Comparison of ENCODE assay signal across 8 mouse cellular contexts in the genomic region with DNA sequence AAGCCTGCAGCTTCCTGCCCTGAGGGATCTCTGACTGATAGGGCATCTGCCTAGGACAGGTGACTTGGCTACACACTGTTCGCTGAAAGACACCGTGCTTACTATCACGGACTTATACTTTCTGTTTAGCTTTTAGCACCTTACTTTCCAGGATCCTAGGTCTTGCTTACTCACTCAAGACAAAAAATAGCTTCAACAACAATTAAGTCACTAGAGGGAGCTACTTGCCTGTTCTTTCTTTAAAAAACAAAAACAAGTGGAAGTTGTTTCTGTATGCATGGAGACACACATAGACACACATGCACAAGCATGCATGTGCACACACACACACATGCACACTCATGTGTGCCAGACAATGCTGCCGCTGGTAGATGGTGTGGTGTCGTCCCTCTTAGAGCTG. TPM values are rescaled to one million over a fixed set of nuclear protein-coding genes. Genes with fewer than 3 reads are reported as not detected.
DNase-seq lines count a peak whose midpoint lies in the region; ATAC-seq and TF ChIP-seq lines count a peak whose summit lies in the region.

No protein-coding gene starts in this region.

- H3K9ac ChIP-seq in embryonic facial prominence, embryonic 15.5 days = no peak overlapping the region

- whole genome bisulfite sequencing in embryonic facial prominence, embryonic 15.5 days = 35% methylated on average over 5 of the region's 5 CpGs

- H3K27ac ChIP-seq in layer of hippocampus, adult 2 months = no peak overlapping the region
- H3K27ac ChIP-seq in embryonic facial prominence, embryonic 15.5 days (replicated peaks) = no peak overlapping the region

- H3K4me3 ChIP-seq in layer of hippocampus, adult 2 months = no peak overlapping the region
- peak overlapping the region; percentile 22; the same call in 1 of the 2 replicates for H3K4me3 ChIP-seq in embryonic facial prominence, embryonic 15.5 days (replicated peaks)

- no peak for DNase-seq in layer of hippocampus, adult 2 months (ENCODE audit: low spot score in 2 of 2)
- DNase-seq in layer of hippocampus, postnatal 10 days (ENCODE audit: low spot score in 2 of 2) = no peak
- peak; percentile 33 for DNase-seq in Muller cell, postnatal 12 days (ENCODE audit: inconsistent ontology term)
- DNase-seq in lung, postnatal 10 days = peak; percentile 25
- no peak for DNase-seq in ovary, postnatal 36 days (ENCODE audit: low spot score)
- DNase-seq in right cerebral cortex, postnatal 10 days (ENCODE audit: low spot score in 2 of 2) = no peak

- peaks cover 15% of the 10 kb centered on the region for H3K27me3 ChIP-seq in embryonic facial prominence, embryonic 15.5 days

- peak; percentile 77 for TF ChIP-seq CTCF in layer of hippocampus, adult 2 months (conservative IDR thresholded peaks at IDR 0.05)

- peaks cover 21% of the 10 kb centered on the region for H3K4me1 ChIP-seq in embryonic facial prominence, embryonic 15.5 days

- H3K9me3 ChIP-seq in embryonic facial prominence, embryonic 15.5 days (replicated peaks) = no peaks in the 10 kb centered on the region

- ATAC-seq in embryonic facial prominence, embryonic 15.5 days (ENCODE audit: insufficient number of reproducible peaks, low FRiP score, low TSS enrichment, low read depth) = no peak
- no peak for ATAC-seq in frontal cortex, adult (ENCODE audit: low TSS enrichment)

- H3K4me2 ChIP-seq in embryonic facial prominence, embryonic 15.5 days (replicated peaks) = 0 out of 2 replicates have a peak overlapping the region, but pooled peaks have one; percentile 19

- no peaks in the 10 kb centered on the region for H3K36me3 ChIP-seq in embryonic facial prominence, embryonic 15.5 days

RNA-seq across cellular contexts. Expression of a gene that starts 3.9 kb away (rescaled TPM):
- total RNA-seq in layer of hippocampus, adult 2 months (2021) = 10 to 100 TPM; 16.8 to 19.0 TPM
- total RNA-seq in layer of hippocampus, postnatal 10 days (2021) = 10 to 100 TPM; 12.5 to 13.9 TPM
- 22.3 and 23.7 TPM in 2 replicates for polyA plus RNA-seq in embryonic facial prominence, embryonic 15.5 days (2015; fragmentation: Nextera tagmentation; extraction: Ambion mirVana)

RNA-seq across cellular contexts. Expression of a gene that starts 24.8 kb away (rescaled TPM):
- 100 to 1,000 TPM in 1 of 2 experiments, 10 to 100 TPM in 1; 98.8 to 108 TPM for total RNA-seq in layer of hippocampus, adult 2 months (2021)
- 10 to 100 TPM; 90.1 to 93.3 TPM for total RNA-seq in layer of hippocampus, postnatal 10 days (2021)
- polyA plus RNA-seq in embryonic facial prominence, embryonic 15.5 days (2015; fragmentation: Nextera tagmentation; extraction: Ambion mirVana) = 15.1 and 17.3 TPM in 2 replicates

RNA-seq across cellular contexts. Expression of a gene that starts 59.0 kb away (rescaled TPM):
- total RNA-seq in layer of hippocampus, adult 2 months (2021) = 1 to 10 TPM; 2.3 to 4.6 TPM
- total RNA-seq in layer of hippocampus, postnatal 10 days (2021) = 1 to 10 TPM; 1.6 to 2.2 TPM
- polyA plus RNA-seq in embryonic facial prominence, embryonic 15.5 days (2015; fragmentation: Nextera tagmentation; extraction: Ambion mirVana) = not detected in 2 replicates

Comparison
In these comparisons a context has a peak if more than half of its experiments do, and no peak if none do; other contexts are left out.
1. DNase-seq: peak in Muller cell, postnatal 12 days (single experiment) and lung, postnatal 10 days (single experiment); none in layer of hippocampus, adult 2 months (0 of 2), layer of hippocampus, postnatal 10 days (0 of 2), ovary, postnatal 36 days (single experiment) and right cerebral cortex, postnatal 10 days (0 of 2).